Mouse (Mus musculus): ENCODE data around the gene Galnt14. TPM values are rescaled to one million over a fixed set of nuclear protein-coding genes. Genes with fewer than 3 reads are reported as not detected.

The Galnt14 gene
- polyA plus RNA-seq, 1 experiment from 2014 or later: 5.6 TPM

- no peak overlapping the region for H3K9ac ChIP-seq (ENCODE audit: low read depth, low read length)
- DNase-seq (ENCODE audit: low spot score) (no peak), ATAC-seq (ENCODE audit: low read depth) (no peak)
- no peaks in the 10 kb centered on the region for H3K9me3 ChIP-seq (ENCODE audit: control insufficient read depth, low read length)
- H3K36me3 ChIP-seq (ENCODE audit: control insufficient read depth, insufficient read depth, low read length): no peaks in the 10 kb centered on the region
- no peaks in the 10 kb centered on the region for H3K27me3 ChIP-seq (replicated peaks; ENCODE audit: control insufficient read depth, insufficient read depth, low read length)
- no peaks in the 10 kb centered on the region for H3K4me1 ChIP-seq (ENCODE audit: control insufficient read depth, insufficient read depth, low read length)
- H3K27ac ChIP-seq (replicated peaks; ENCODE audit: low read depth, low read length): no peak overlapping the region
- 83% methylated on average over 8 of the region's 8 CpGs for WGBS
- no peak overlapping the region for H3K4me2 ChIP-seq (ENCODE audit: low read depth, low read length)
- no peak overlapping the region for H3K4me3 ChIP-seq (ENCODE audit: low read depth, low read length)
These were observed 24.0 kb downstream of the Galnt14 start for GRCm38 (mm10) chr17:73686292-73686691.

DNA sequence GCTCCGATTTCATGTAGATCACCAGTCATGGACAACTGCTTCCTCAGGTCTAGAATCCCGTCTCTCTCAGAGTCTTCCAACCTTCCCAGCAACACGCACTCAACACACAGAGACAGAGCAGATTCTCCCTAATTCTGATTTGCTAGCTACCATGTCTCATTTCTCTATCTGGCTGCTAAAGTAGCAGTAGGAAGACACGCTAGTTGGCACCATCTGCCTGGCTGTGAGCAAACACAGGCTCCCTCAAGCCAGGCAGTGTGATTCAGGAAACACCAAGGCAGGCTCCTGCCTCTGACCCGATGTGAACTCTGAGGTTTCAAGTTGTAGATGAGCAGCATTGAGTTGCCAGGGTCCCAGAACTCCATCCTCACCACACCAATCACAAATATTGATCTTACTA lies 25.5 kb downstream of the Galnt14 start:
- Histone ChIP-seq H3K27me3 (replicated peaks; ENCODE audit: control insufficient read depth, insufficient read depth, low read length) (no peaks in the 10 kb centered on the region), H3K4me1 (ENCODE audit: control insufficient read depth, insufficient read depth, low read length) (no peaks in the 10 kb centered on the region), H3K27ac (replicated peaks; ENCODE audit: low read depth, low read length) (no peak overlapping the region), H3K9me3 (ENCODE audit: control insufficient read depth, low read length) (no peaks in the 10 kb centered on the region), H3K36me3 (ENCODE audit: control insufficient read depth, insufficient read depth, low read length) (no peaks in the 10 kb centered on the region), H3K9ac (ENCODE audit: low read depth, low read length) (no peak overlapping the region), H3K4me3 (ENCODE audit: low read depth, low read length) (no peak overlapping the region), H3K4me2 (ENCODE audit: low read depth, low read length) (no peak overlapping the region)
- 44% methylated on average over 5 of the region's 5 CpGs for WGBS
- DNase-seq (ENCODE audit: low spot score) (no peak), ATAC-seq (ENCODE audit: low read depth) (no peak)

DNA sequence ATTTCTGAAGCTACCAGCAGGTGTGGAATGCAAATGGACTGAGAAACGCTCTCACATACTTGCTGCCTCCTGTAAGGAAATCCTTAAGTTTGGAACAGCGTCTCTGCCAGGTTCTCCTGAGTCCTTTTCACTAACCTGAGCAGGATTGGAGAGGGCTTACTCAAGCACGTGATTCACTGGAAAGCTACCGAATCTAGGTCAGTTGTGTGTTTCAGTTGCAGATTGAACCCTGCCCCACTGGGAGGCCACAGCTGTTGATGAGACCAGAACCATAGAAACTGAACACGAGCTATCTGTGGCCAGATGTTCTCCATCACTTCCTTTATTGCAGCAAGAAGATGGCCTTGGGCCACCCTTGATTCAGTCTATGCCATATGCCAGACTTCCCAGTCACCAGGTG lies 38.3 kb downstream of the Galnt14 start:
- Histone ChIP-seq H3K4me1 (ENCODE audit: control insufficient read depth, insufficient read depth, low read length) (no peaks in the 10 kb centered on the region), H3K4me2 (ENCODE audit: low read depth, low read length) (no peak overlapping the region), H3K9me3 (ENCODE audit: control insufficient read depth, low read length) (no peaks in the 10 kb centered on the region), H3K4me3 (ENCODE audit: low read depth, low read length) (no peak overlapping the region), H3K27me3 (replicated peaks; ENCODE audit: control insufficient read depth, insufficient read depth, low read length) (no peaks in the 10 kb centered on the region), H3K36me3 (ENCODE audit: control insufficient read depth, insufficient read depth, low read length) (no peaks in the 10 kb centered on the region), H3K27ac (replicated peaks; ENCODE audit: low read depth, low read length) (no peak overlapping the region), H3K9ac (ENCODE audit: low read depth, low read length) (no peak overlapping the region)
- 76% methylated on average over 5 of the region's 5 CpGs for WGBS
- DNase-seq (ENCODE audit: low spot score) (no peak), ATAC-seq (ENCODE audit: low read depth) (no peak)

GRCm38 (mm10) chr17:73670048-73670447 lies 40.2 kb downstream of the Galnt14 start:
- no peaks in the 10 kb centered on the region for H3K36me3 ChIP-seq (ENCODE audit: control insufficient read depth, insufficient read depth, low read length)
- H3K27ac ChIP-seq (replicated peaks; ENCODE audit: low read depth, low read length): no peak overlapping the region
- ATAC-seq (ENCODE audit: low read depth) (no peak), DNase-seq (ENCODE audit: low spot score) (no peak)
- no peak overlapping the region for H3K9ac ChIP-seq (ENCODE audit: low read depth, low read length)
- 73% methylated on average over 2 of the region's 2 CpGs for WGBS
- H3K9me3 ChIP-seq (ENCODE audit: control insufficient read depth, low read length): no peaks in the 10 kb centered on the region
- H3K4me2 ChIP-seq (ENCODE audit: low read depth, low read length): no peak overlapping the region
- H3K4me3 ChIP-seq (ENCODE audit: low read depth, low read length): no peak overlapping the region
- no peaks in the 10 kb centered on the region for H3K27me3 ChIP-seq (replicated peaks; ENCODE audit: control insufficient read depth, insufficient read depth, low read length)
- H3K4me1 ChIP-seq (ENCODE audit: control insufficient read depth, insufficient read depth, low read length): no peaks in the 10 kb centered on the region

GRCm38 (mm10) chr17:73668996-73669395 lies 41.3 kb downstream of the Galnt14 start:
- Histone ChIP-seq H3K9me3 (ENCODE audit: control insufficient read depth, low read length) (no peaks in the 10 kb centered on the region), H3K4me2 (ENCODE audit: low read depth, low read length) (no peak overlapping the region), H3K9ac (ENCODE audit: low read depth, low read length) (no peak overlapping the region), H3K4me1 (ENCODE audit: control insufficient read depth, insufficient read depth, low read length) (no peaks in the 10 kb centered on the region), H3K4me3 (ENCODE audit: low read depth, low read length) (no peak overlapping the region), H3K36me3 (ENCODE audit: control insufficient read depth, insufficient read depth, low read length) (no peaks in the 10 kb centered on the region), H3K27me3 (replicated peaks; ENCODE audit: control insufficient read depth, insufficient read depth, low read length) (no peaks in the 10 kb centered on the region), H3K27ac (replicated peaks; ENCODE audit: low read depth, low read length) (no peak overlapping the region)
- DNase-seq (ENCODE audit: low spot score) (no peak), ATAC-seq (ENCODE audit: low read depth) (no peak)
- 57% methylated on average over 1 of the region's 1 CpGs for WGBS

DNA sequence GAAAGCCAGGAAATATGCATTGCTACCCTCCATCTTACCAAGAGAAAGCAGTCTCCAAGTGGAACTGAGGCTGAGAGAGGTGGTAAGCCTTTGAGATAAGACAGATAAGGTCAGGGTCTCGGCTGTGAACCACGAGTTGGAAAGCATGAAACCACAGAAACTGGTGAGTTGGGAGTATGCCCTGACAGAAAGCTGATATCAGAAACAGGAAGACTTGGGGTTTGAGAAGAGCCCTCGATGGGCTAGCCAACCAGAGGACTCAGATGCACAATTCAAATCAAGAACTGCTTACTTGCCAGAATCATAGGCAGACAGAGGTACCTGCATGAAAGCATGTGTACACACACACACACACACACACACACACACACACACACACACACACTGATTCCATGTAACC lies 47.0 kb downstream of the Galnt14 start:
- Histone ChIP-seq H3K27me3 (replicated peaks; ENCODE audit: control insufficient read depth, insufficient read depth, low read length) (no peaks in the 10 kb centered on the region; the same call in 1 of the 2 replicates), H3K9me3 (ENCODE audit: control insufficient read depth, low read length) (no peaks in the 10 kb centered on the region), H3K4me3 (ENCODE audit: low read depth, low read length) (no peak overlapping the region), H3K27ac (replicated peaks; ENCODE audit: low read depth, low read length) (no peak overlapping the region), H3K4me1 (ENCODE audit: control insufficient read depth, insufficient read depth, low read length) (no peaks in the 10 kb centered on the region), H3K9ac (ENCODE audit: low read depth, low read length) (no peak overlapping the region), H3K4me2 (ENCODE audit: low read depth, low read length) (no peak overlapping the region), H3K36me3 (ENCODE audit: control insufficient read depth, insufficient read depth, low read length) (no peaks in the 10 kb centered on the region)
- ATAC-seq (ENCODE audit: low read depth) (no peak), DNase-seq (ENCODE audit: low spot score) (no peak)
- WGBS: 52% methylated on average over 3 of the region's 3 CpGs

DNA sequence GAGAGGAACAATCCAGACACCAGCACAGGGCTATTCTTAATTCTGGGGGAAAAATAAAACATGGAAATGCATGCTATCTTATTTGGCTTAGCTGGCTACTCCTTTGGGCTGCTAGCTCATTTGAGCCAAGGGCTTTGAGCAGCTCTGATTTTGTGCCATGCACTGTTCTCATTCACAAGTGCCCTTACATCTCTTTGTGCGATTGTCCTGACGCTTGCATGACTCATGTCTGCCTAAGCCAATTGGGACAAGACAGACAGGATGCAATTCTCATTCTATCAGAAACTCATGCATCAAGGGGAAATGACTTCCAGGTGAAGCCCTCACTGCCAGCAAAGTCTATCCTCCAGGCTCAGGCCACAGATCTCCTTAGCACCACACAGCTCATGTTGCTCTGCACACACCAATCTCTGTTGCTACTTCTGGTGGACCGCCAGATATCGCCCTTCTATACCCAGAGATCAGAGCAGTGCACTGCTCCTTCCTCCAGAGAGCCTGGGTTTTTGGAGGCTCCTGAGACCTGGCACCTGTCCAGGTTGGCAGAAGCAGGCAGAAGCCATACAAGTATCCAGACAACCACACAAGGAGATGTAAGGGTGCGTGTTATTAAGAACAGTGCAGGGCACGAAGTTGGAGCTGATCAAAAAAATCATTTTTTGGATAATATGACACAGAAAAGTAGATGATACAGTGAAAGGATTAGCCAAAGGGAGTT lies 51.4 kb downstream of the Galnt14 start:
- 0 out of 2 replicates have a peak, but pooled peaks have one; percentile 26 for ATAC-seq (ENCODE audit: low read depth)
- H3K9ac ChIP-seq (ENCODE audit: low read depth, low read length): no peak overlapping the region
- no peak for DNase-seq (ENCODE audit: low spot score)
- 64% methylated on average over 6 of the region's 6 CpGs for WGBS
- no peak overlapping the region for H3K27ac ChIP-seq (replicated peaks; ENCODE audit: low read depth, low read length)
- H3K4me2 ChIP-seq (ENCODE audit: low read depth, low read length): no peak overlapping the region
- no peaks in the 10 kb centered on the region for H3K36me3 ChIP-seq (ENCODE audit: control insufficient read depth, insufficient read depth, low read length)
- no peaks in the 10 kb centered on the region for H3K9me3 ChIP-seq (ENCODE audit: control insufficient read depth, low read length)
- H3K4me3 ChIP-seq (ENCODE audit: low read depth, low read length): no peak overlapping the region
- no peaks in the 10 kb centered on the region; the same call in 1 of the 2 replicates for H3K27me3 ChIP-seq (replicated peaks; ENCODE audit: control insufficient read depth, insufficient read depth, low read length)
- H3K4me1 ChIP-seq (ENCODE audit: control insufficient read depth, insufficient read depth, low read length): no peaks in the 10 kb centered on the region

GRCm38 (mm10) chr17:73656373-73656772 lies 53.9 kb downstream of the Galnt14 start:
- WGBS: 85% methylated on average over 3 of the region's 3 CpGs
- ATAC-seq (ENCODE audit: low read depth): no peak
- H3K9me3 ChIP-seq (ENCODE audit: control insufficient read depth, low read length): no peaks in the 10 kb centered on the region
- H3K36me3 ChIP-seq (ENCODE audit: control insufficient read depth, insufficient read depth, low read length): no peaks in the 10 kb centered on the region
- no peaks in the 10 kb centered on the region for H3K27me3 ChIP-seq (replicated peaks; ENCODE audit: control insufficient read depth, insufficient read depth, low read length)
- no peaks in the 10 kb centered on the region for H3K4me1 ChIP-seq (ENCODE audit: control insufficient read depth, insufficient read depth, low read length)
- H3K9ac ChIP-seq (ENCODE audit: low read depth, low read length): no peak overlapping the region
- no peak overlapping the region for H3K4me3 ChIP-seq (ENCODE audit: low read depth, low read length)
- no peak overlapping the region for H3K27ac ChIP-seq (replicated peaks; ENCODE audit: low read depth, low read length)
- H3K4me2 ChIP-seq (ENCODE audit: low read depth, low read length): no peak overlapping the region
- DNase-seq (ENCODE audit: low spot score): no peak

- peak; percentile 61 for DNase-seq (ENCODE audit: low spot score)
- H3K27ac ChIP-seq (replicated peaks; ENCODE audit: low read depth, low read length): no peak overlapping the region
- H3K27me3 ChIP-seq (replicated peaks; ENCODE audit: control insufficient read depth, insufficient read depth, low read length): no peaks in the 10 kb centered on the region
- H3K36me3 ChIP-seq (ENCODE audit: control insufficient read depth, insufficient read depth, low read length): no peaks in the 10 kb centered on the region
- H3K4me2 ChIP-seq (ENCODE audit: low read depth, low read length): no peak overlapping the region
- no peak overlapping the region for H3K4me3 ChIP-seq (ENCODE audit: low read depth, low read length)
- no peak overlapping the region for H3K9ac ChIP-seq (ENCODE audit: low read depth, low read length)
- 48% methylated on average over 5 of the region's 5 CpGs for WGBS
- H3K9me3 ChIP-seq (ENCODE audit: control insufficient read depth, low read length): no peaks in the 10 kb centered on the region
- ATAC-seq (ENCODE audit: low read depth): peak; percentile 33; the same call in 1 of the 2 replicates
- H3K4me1 ChIP-seq (ENCODE audit: control insufficient read depth, insufficient read depth, low read length): no peaks in the 10 kb centered on the region
These were observed 56.0 kb downstream of the Galnt14 start for GRCm38 (mm10) chr17:73654261-73654660.
